Mouse (Mus musculus) limb, embryonic 14.5 days (tissue): ENCODE results near the gene Ndufa7. TPM values are rescaled to one million over a fixed set of nuclear protein-coding genes. Genes with fewer than 3 reads are reported as not detected.

Experiments
- ATAC-seq: fragments of 200-750 bp; cut with Nextera tagmentation; 2 replicates; pipeline ENCODE4 v1.8.0; 2017; ENCODE audit warnings: low read depth, moderate number of reproducible peaks, moderate TSS enrichment; ENCODE audit not compliant: low FRiP score
- DNase-seq: peaks from one replicate; pipeline ENCODE4 v3.0.0-alpha.2; 2015; ENCODE audit warnings: low spot score
- H3K27ac ChIP-seq: fragments of 300-500 bp; sonication (generic); replicated peaks from 2 replicates; pipeline ENCODE4 v1.5.1; 2014; ENCODE audit warnings: low read depth, mild to moderate bottlenecking, low read length, moderate library complexity, mixed read lengths
- H3K27me3 ChIP-seq: fragments of 300-500 bp; sonication (generic); 2 replicates; pipeline ENCODE4 v1.6.1; 2014; ENCODE audit warnings: low read length, mixed read lengths; ENCODE audit not compliant: control insufficient read depth, insufficient read depth
- H3K36me3 ChIP-seq: fragments of 300-500 bp; sonication (generic); 2 replicates; pipeline ENCODE4 v1.6.1; 2014; ENCODE audit warnings: mild to moderate bottlenecking, low read length, moderate library complexity, mixed read lengths; ENCODE audit not compliant: control insufficient read depth, insufficient read depth
- H3K4me1 ChIP-seq: fragments of 300-500 bp; sonication (generic); 2 replicates; pipeline ENCODE4 v1.6.1; 2014; ENCODE audit warnings: antibody characterized with exemption, low read length, mixed read lengths; ENCODE audit not compliant: control insufficient read depth, insufficient read depth
- H3K4me2 ChIP-seq: fragments of 300-500 bp; sonication (generic); replicated peaks from 2 replicates; pipeline ENCODE4 v1.6.1; 2014; ENCODE audit warnings: low read depth, mild to moderate bottlenecking, low read length, moderate library complexity; ENCODE audit not compliant: severe bottlenecking
- H3K4me3 ChIP-seq: fragments of 300-500 bp; sonication (generic); replicated peaks from 2 replicates; pipeline ENCODE4 v1.5.1; 2014; ENCODE audit warnings: low read length
- H3K9ac ChIP-seq: fragments of 300-500 bp; sonication (generic); 2 replicates; pipeline ENCODE4 v1.6.1; 2014; ENCODE audit warnings: mild to moderate bottlenecking, low read depth, low read length, moderate library complexity; ENCODE audit not compliant: severe bottlenecking
- H3K9me3 ChIP-seq: fragments of 300-500 bp; sonication (generic); 2 replicates; pipeline ENCODE4 v1.6.1; 2016; ENCODE audit warnings: low read length; ENCODE audit not compliant: control insufficient read depth
- POLR2A ChIP-seq: fragments of 200-500 bp; IDR thresholded peaks from 2 replicates; pipeline ENCODE4 v1.8.0; 2012; ENCODE audit warnings: inconsistent platforms, mild to moderate bottlenecking, moderate library complexity, borderline replicate concordance; ENCODE audit not compliant: insufficient read depth, insufficient read length; ENCODE audit errors: extremely low read depth
- WGBS: fragments of 180-500 bp; shearing (Covaris S2); extraction: QIAGEN DNeasy Blood & Tissue Kit; methylation state at CpG from one replicate; pipeline ENCODE4 v1.1.7; 2014; 5-methylcytosine and 5-hydroxymethylcytosine counted together
- polyA plus RNA-seq, 2 experiments: library from polyadenylated mRNA; depleted of rRNA in 1 of 2; stranded (reverse) in 1 of 2; unstranded in 1 of 2; fragments of >200 nt; fragmentation: Nextera tagmentation in 1 of 2; extraction: Ambion mirVana in 1 of 2; gene quantifications; 2 replicates each; pipeline versions ENCODE4 v1.2.1 to v1.2.3; 2012 to 2014

Ndufa7 gene
- polyA plus RNA-seq, 2 experiments, result 302 to 530 TPM

DNA sequence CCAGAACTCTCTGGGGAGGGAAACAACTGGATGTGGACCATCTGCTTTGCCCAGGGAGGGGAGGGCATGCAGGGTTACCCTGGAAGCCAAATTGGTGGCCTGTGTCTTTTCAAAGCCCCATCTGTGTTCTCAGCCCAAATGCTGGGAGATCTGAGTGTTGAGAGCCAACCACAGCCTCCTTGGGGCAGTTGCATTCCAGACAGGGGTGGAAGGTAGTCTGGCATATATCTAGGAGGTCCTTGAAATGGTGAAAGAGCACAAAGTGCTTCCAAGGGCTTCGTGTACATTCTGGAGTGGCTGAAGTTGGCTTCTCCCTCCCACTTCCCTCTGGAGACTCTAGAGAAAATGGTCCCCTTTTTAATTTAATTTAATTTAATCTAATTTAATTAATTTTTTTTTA lies 19.6 kb upstream of the Ndufa7 start:
- H3K4me1 ChIP-seq, result no peaks in the 10 kb centered on the region
- no peaks in the 10 kb centered on the region for H3K9me3 ChIP-seq
- ATAC-seq (no peak), DNase-seq (no peak)
- no peak overlapping the region for H3K27ac ChIP-seq
- H3K4me2 ChIP-seq, result no peak overlapping the region
- H3K36me3 ChIP-seq, result no peaks in the 10 kb centered on the region
- WGBS, result 38% methylated on average over 1 of the region's 1 CpGs
- TF ChIP-seq POLR2A, result no peak
- no peak overlapping the region for H3K9ac ChIP-seq
- H3K4me3 ChIP-seq, result no peak overlapping the region
- no peaks in the 10 kb centered on the region for H3K27me3 ChIP-seq

DNA sequence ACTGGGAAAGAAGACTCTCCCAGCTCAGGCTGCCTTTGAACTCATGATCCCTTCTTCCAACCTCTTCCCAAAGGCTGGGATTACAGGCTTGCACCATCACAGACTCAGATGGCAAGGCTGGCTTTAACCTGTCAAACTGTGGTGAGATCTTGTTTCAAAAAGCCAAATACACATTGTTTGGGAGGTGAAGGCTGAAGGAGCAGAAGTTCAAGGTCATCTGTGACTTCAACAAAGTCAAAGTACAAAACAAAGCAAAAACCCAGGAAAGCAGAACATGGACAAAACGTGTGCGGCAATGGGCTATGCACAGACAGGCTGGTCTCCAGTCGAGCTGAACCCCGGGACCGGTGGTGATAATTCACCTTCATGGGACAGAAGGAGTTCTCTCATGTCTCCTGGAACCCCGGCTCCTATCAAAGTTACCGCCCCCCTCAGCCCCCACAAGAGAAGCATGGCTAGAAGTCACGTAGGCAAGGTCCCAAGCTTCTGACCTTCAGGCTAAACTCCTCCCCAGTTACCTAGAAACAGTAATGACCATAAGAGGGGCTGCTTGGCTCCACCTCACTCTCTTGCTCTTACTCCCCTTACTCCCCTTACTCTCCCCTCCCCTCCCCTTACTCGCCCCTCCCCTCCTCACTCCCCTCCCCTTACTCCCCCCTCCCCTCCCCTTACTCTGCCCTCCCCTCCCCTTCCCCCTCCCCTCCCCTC lies 17.0 kb upstream of the Ndufa7 start:
- Histone ChIP-seq H3K4me1 (no peaks in the 10 kb centered on the region), H3K9ac (no peak overlapping the region), H3K27ac (no peak overlapping the region), H3K27me3 (no peaks in the 10 kb centered on the region), H3K9me3 (no peaks in the 10 kb centered on the region), H3K4me3 (no peak overlapping the region), H3K36me3 (no peaks in the 10 kb centered on the region), H3K4me2 (no peak overlapping the region)
- TF ChIP-seq POLR2A, result no peak
- WGBS, result 68% methylated on average over 8 of the region's 9 CpGs
- ATAC-seq (no peak), DNase-seq (no peak)

DNA sequence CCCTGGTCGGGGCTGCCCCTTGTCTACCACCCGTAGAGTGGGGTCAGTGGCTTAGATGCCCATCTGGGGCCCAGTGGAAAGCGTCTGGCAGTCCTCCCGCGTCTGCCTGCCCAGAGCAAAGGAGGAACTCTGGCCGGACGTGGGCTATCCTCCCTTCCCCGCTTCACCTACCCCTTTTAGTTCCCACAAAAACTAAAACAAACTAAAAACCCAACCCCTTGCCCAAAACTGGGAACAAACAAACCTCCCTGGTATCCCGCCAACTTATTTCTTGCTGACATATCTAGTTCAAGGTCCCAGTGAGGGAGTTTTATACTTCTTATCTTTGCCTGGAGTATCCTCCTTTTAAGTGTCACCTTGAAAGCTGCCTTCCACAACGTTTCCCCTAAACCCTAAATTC lies 16.2 kb upstream of the Ndufa7 start:
- Histone ChIP-seq H3K4me3 (no peak overlapping the region), H3K9me3 (no peaks in the 10 kb centered on the region), H3K27ac (no peak overlapping the region), H3K36me3 (no peaks in the 10 kb centered on the region), H3K4me2 (no peak overlapping the region), H3K27me3 (no peaks in the 10 kb centered on the region), H3K4me1 (no peaks in the 10 kb centered on the region), H3K9ac (no peak overlapping the region)
- 42% methylated on average over 10 of the region's 10 CpGs for WGBS
- ATAC-seq (no peak), DNase-seq (no peak)
- no peak for TF ChIP-seq POLR2A

DNA sequence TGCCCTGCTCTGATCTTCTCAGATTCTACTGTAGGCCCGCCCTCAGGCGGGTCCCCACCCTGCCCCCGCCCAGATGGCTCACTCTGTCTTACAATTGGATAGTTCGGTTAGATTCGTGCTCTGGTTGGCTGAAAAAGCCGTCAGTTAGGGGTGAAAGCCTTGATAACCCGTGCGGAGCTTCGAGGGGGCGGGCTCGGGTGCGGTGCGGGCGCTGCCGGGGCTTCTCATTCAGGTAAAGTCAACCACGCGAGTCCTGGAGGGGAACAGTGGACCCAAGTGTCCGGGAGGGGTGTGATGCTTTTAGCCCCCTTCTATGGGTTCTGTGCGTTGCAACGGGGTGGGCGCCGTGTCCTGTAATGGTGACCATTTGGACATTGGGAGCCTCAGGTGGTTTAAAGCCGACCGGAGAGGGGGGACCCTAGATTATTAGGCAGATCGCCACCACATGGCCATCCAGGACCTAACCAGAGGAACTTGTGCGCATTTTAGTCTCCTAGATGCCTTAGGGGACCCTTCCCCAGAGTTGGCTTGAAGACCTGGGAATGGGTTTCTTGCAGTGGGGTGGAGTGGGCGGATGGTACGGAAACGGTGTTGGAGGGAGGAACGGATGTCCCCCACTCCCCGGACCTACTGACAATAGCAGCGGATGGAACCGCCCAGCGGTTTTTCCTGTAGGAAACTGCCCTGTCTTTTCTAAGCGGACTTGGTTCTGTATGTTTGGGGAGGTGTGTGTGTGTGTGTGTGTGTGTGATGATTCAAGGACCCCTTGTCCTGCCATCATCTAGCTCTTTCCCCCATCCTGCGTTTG lies 13.8 kb upstream of the Ndufa7 start, which contains the start of gene Kank3:
Gene Kank3 (plus strand): TSS at position 186 of the 808 bp plus-strand sequence.
- Histone ChIP-seq H3K4me2 (peak within 1 kb of the TSS; percentile 90), H3K36me3 (no peaks in the 10 kb centered on the region), H3K4me1 (no peaks in the 10 kb centered on the region), H3K9ac (peak within 1 kb of the TSS; percentile 51), H3K9me3 (no peaks in the 10 kb centered on the region), H3K27ac (no peak within 1 kb of the TSS), H3K27me3 (no peaks in the 10 kb centered on the region), H3K4me3 (peak within 1 kb of the TSS; percentile 51)
- 0 out of 2 replicates have a peak, but pooled peaks have one; percentile 15 for TF ChIP-seq POLR2A
- DNase-seq (peak; percentile 98), ATAC-seq (peak; percentile 98)
- WGBS, result 1% methylated on average over 36 of the region's 36 CpGs

DNA sequence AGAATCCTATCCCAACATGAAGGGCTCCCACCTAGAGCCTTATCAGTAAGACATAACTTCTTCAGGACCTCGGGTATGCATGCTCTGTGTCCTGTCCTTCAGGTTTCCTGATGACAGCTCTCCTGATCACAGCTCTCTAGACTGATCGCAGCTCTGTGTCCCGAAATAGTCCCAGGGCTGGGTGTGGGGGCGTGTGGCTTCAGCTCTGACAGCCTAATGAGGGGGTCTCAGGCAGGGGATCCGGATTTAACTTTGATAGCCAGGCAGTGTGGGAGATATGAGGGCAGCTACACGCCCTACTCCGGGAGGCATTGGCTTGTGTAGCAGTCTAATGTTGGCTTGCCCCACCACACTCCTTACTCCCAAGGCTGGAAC lies 13.2 kb upstream of the Ndufa7 start:
- TF ChIP-seq POLR2A, result no peak

More for the DNA sequence above, 13.2 kb upstream of the Ndufa7 start:
- ATAC-seq, result no peak
- Histone ChIP-seq H3K4me1 (no peaks in the 10 kb centered on the region), H3K4me3 (peak overlapping the region; percentile 51), H3K9ac (peak overlapping the region; percentile 34; the same call in 1 of the 2 replicates), H3K36me3 (no peaks in the 10 kb centered on the region), H3K27ac (no peak overlapping the region), H3K9me3 (no peaks in the 10 kb centered on the region), H3K27me3 (no peaks in the 10 kb centered on the region), H3K4me2 (peak overlapping the region; percentile 90)
- WGBS, result 24% methylated on average over 7 of the region's 7 CpGs
- no peak for DNase-seq
